Mouse (Mus musculus): ENCODE results near the gene Srsf10.

The Srsf10 gene

GRCm38 (mm10) chr4:135855536-135856222 lies at the start of gene Srsf10:
Gene Srsf10 (plus strand): TSS chr4:135855747.
- DNase-seq (ENCODE audit: inconsistent age in 2 of 2, low spot score in 1 of 2), result peak; percentile 97 to 99

GRCm38 (mm10) chr4:135814896-135815295 lies 40.7 kb upstream of the Srsf10 start:
- no peak for DNase-seq (ENCODE audit: inconsistent age in 2 of 2, low spot score in 1 of 2)

- DNase-seq (ENCODE audit: inconsistent age in 2 of 2, low spot score in 1 of 2), result peak; percentile 52 to 83
Measured at GRCm38 (mm10) chr4:135816905-135817622, 38.5 kb upstream of the Srsf10 start.

DNA sequence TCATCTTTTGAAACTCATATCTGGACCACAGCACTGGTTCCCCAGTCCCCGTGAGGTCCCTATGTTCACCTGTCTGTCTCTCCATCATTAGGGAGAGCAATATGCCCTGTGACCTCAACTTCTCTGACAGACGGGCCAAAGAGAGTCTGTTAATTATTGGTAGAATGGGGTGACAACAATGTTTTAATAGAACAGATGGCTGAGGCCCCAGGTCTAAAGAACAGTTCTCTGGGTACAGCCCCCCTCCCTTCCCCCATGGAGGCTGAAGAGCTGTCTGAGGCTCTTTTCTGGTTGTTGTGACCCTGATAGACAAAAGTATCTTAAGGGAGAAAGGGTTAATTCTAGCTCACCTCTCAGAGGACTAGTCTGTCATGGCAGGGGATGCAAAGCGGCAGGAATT lies 37.2 kb upstream of the Srsf10 start:
- DNase-seq (ENCODE audit: inconsistent age in 2 of 2, low spot score in 1 of 2), result no peak

DNA sequence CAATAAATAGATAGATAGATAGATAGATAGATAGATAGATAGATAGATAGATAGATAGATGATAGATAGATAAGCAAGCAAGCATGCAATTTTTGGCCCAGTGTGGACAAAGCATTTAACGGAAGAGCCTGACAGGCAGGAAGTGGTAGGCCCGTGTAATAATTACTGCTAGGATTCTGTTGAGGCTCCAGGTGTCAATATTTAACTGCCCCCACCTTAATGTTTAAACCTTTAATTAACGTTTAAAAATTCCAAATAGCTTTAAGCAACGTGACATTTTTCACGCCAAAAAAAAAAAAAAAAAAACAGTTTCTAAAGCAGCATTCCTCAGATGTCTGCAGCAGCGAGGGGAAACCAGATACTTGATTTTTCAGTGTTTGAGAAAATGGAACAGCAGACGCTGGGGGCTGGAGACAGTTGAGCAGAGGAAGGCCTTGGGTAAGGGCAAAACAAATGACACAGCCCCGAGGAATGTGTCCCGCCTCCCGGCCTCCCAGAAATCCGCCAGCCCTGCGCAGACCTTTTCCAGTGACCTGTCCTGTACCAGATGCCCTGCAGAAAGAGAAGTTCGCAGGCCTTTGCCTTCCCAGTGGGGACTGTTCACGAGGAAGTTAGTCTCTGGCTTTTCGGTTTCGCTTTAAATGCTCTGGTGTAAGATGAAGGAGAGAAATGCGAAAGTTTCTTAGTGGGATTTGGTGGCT lies 35.6 kb upstream of the Srsf10 start:
- peak; percentile 90 to 94 for DNase-seq (ENCODE audit: inconsistent age in 2 of 2, low spot score in 1 of 2)

- no peak for DNase-seq (ENCODE audit: inconsistent age in 2 of 2, low spot score in 1 of 2)
Measured at GRCm38 (mm10) chr4:135821772-135822171, 33.8 kb upstream of the Srsf10 start.

DNA sequence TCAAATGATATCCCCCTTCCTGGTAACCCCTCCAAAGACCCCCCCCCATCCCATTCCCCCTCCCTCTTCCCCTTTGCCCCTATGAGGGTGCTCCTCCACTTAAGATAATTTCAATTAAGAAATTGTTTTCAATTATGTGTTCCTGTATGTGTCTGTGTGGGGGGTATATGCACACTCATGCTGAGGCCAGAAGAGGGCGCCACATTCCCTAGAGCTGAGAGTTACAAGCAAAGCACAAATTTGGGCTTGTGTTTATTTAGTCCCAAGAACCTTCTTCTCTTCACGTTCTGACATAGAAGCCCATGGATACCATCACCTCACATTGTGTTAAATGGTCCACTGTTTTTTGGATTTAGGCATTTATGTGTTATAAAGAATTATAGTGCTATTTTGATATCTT lies 32.2 kb upstream of the Srsf10 start:
- peak; percentile 55 to 65 for DNase-seq (ENCODE audit: inconsistent age in 2 of 2, low spot score in 1 of 2)

- no peak for DNase-seq (ENCODE audit: inconsistent age in 2 of 2, low spot score in 1 of 2)
Measured at GRCm38 (mm10) chr4:135824254-135824653, 31.3 kb upstream of the Srsf10 start.

DNA sequence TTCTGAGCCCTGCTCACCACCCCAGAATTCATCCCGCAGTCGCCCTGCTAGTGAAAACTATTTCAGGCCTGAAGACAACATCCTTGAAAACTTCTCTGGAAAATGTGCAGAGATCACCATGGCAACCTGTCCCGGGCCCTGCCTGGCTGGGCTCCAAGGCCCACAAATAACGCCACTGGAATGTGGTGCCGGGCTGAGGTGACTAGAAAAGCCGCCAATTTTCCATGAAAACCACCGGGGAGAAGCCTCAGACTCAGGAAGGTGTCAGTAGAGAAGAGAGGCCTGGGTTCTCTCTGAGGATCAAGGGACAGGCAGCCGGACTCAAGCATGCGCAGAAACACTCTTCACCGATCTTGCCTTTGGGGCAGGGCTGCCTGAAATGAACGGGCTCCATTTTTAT lies 27.1 kb upstream of the Srsf10 start:
- DNase-seq (ENCODE audit: inconsistent age in 2 of 2, low spot score in 1 of 2), result peak; percentile 90 to 97

- peak in 1 of 2 experiments; percentile 53 for DNase-seq (ENCODE audit: inconsistent age in 2 of 2, low spot score in 1 of 2)
Measured at GRCm38 (mm10) chr4:135832070-135832469, 23.5 kb upstream of the Srsf10 start.

- no peak for DNase-seq (ENCODE audit: inconsistent age in 2 of 2, low spot score in 1 of 2)
Measured at GRCm38 (mm10) chr4:135833301-135834123, 22.0 kb upstream of the Srsf10 start.

DNA sequence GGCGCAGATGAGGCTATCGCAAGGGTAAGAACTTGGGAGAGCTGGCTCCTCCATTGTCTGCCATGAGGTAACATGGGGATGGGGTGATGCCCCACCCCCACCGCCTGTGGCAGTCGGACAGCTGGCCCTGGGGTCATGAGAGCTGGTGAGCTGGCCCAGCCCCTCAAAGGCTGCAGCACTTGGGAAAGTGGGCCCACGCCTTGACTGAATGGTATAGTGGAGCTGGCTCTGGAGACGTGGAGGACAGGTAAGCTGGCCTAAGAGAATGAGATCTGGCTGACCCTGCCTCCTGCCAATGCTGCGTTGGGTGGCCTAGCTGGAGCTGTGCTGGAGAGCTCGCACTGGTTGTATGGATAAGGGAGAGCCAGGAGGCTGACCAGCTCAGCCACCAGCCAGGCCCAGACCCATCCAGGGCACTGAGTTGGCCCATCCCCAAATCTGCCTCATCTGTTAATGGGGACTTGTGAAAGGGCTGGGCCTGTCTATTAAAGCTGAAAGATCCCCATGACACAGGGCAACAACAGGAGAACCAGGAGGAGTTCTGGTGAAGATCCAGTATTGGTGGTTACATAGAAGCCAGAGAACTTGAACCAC lies 21.3 kb upstream of the Srsf10 start:
- no peak for DNase-seq (ENCODE audit: inconsistent age in 2 of 2, low spot score in 1 of 2)

DNA sequence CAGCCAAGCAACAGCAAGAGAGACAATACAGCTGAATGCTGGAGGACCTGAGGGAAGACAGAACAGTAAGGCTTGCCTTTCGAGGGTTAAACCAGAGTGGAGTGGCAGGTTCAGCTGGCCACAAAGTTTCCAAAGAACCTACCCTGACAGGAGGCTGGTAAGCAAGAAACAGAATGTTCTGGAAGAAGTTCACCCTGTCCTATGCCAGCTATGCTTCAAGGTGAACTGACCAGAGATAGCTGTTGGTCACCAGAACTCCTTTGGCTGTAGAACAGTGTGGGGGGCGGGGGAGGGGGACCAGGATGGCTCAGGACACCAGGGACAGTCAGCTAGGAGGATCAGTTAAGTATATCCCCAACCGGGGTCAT lies 16.6 kb upstream of the Srsf10 start:
- no peak for DNase-seq (ENCODE audit: inconsistent age in 2 of 2, low spot score in 1 of 2)

GRCm38 (mm10) chr4:135839293-135840011 lies 16.1 kb upstream of the Srsf10 start:
- DNase-seq (ENCODE audit: inconsistent age in 2 of 2, low spot score in 1 of 2), result no peak

DNA sequence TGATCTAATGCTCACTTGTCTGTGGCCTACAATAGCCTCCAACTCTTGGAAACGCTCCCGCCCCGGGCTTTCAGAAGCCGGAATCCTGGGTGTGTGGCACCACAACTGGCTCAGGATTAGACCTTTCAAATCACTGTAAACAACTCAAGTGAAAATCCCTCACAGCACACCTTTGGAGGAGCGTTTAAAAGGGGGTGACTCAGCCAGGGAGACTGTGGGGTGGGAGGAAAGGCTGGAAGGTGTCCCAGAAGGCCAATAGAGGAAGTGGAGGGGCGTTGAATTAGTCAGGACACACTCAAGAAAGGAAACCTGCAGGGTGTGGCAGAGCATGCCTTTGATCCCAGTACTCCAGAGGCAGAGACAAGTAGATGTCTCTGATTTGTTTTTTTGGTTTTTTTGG lies 11.1 kb upstream of the Srsf10 start:
- DNase-seq (ENCODE audit: inconsistent age in 2 of 2, low spot score in 1 of 2), result no peak

DNA sequence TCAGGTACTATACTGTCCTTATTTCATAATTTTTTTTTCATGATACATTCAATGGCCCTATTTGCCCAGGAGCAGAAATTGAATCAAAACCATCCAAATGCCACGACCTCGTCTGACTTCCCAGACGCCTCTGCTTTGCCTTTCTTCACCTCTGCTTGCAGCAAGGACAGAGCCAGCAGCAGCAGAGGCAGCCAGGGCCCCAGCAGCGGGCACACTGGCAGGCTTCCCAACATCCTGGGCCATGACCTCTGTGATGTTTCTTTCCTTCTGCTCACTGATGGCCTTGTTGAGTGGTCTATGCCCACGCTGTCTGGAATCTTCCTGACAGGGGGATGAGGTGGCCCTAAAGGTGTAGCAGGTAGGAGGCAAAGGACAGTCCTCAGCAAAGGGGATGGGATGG lies 8.0 kb upstream of the Srsf10 start:
- DNase-seq (ENCODE audit: inconsistent age in 2 of 2, low spot score in 1 of 2), result peak; percentile 77 to 90

GRCm38 (mm10) chr4:135850411-135851095 lies 5.0 kb upstream of the Srsf10 start:
- no peak for DNase-seq (ENCODE audit: inconsistent age in 2 of 2, low spot score in 1 of 2)

DNA sequence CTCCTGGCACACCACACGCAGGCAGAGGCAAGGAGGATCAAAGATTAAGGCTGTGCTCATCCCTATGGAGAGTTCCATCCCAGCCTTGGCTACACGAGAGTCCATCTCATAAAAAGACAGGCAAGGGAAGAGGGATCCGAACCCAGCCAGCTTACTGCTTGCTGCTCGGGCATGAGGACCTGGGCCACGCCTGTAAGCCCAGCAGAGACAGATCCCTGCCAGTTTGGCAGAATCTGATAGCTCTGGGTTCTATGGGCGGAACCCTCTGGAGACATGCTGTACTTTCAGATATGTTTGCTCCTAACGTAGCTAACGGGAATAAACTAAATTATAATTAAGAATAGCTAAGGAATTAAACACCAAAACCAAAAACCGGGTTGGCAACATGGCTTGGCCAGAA lies 3.6 kb upstream of the Srsf10 start:
- no peak for DNase-seq (ENCODE audit: inconsistent age in 2 of 2, low spot score in 1 of 2)

- DNase-seq (ENCODE audit: inconsistent age in 2 of 2, low spot score in 1 of 2), result no peak
Measured at GRCm38 (mm10) chr4:135853987-135854546, 1.5 kb upstream of the Srsf10 start.

Measured in adrenal gland, adult (tissue).